Mouse (Mus musculus) thymus, postnatal 0 days (tissue): ENCODE measurements at regions not wholly inside any gene's neighbourhood (a gene's known extent, or its start where the extent isn't known, plus 50 kb on each side); places are given as distances from the start of the nearest gene placed in this dataset.

Experiments used
- DNase-seq: peaks from one replicate; pipeline ENCODE4 v3.0.0-alpha.2; 2015; ENCODE audit warnings: low spot score

GRCm38 (mm10) chr13:99782883-99783721 is 117.8 kb downstream of the Cartpt start:
- DNase-seq, result no peak

- DNase-seq, result no peak
These were observed 119.3 kb downstream of the Cartpt start for GRCm38 (mm10) chr13:99781616-99782015.

DNA sequence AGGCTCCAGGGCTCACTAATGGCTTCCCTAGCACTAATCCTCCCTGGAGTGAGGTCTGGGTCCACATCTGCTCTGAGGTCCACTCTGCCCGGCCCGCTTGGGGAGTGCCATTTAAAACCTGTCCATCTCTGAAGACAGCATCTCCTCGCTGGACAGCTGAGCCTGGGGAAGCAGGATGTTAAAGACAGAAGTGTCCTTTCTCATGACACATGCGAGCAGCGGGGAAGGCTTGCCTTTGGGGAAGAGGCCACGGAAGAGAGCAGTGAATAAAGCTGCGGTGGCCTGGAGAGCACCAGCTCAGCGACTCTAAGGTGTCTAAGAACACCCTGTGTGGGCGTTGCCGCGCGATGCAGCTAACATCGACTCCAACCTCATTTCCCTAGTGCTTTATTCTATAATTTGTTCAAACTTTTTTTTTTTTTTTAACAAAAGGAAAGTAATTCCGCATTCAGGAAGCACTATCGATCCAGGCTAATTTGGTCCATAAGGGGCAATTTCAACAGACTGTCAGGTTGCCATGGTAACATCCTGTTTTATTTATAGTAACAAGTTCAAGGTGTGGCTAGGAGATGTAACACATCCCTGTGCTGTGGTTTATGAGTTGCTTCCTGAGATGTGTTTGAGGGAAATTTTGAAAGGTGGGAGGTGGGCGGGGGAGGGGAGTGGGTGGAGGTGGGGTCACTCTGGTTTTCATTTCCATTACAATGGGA is 120.0 kb downstream of the Cartpt start:
- DNase-seq, result no peak

DNA sequence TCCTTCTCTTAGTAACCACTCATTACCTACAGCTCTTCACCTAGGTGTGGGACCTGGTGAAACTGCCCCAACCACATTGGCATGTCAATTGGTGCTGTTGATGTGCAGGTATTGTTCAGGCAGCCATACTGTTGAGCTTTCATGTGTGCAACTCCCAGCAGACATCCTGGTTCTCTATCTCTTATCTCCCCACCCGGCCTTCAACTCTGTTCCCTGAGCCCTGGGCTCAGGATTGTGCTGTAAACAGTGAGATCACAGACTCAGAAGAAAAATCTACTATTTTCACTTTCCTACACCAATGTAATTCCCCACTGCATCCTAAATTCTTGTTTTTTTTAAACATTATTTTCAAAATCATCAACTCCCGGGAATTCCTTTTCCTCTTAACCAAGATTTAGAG is 122.1 kb downstream of the Cartpt start:
- DNase-seq, result no peak

DNA sequence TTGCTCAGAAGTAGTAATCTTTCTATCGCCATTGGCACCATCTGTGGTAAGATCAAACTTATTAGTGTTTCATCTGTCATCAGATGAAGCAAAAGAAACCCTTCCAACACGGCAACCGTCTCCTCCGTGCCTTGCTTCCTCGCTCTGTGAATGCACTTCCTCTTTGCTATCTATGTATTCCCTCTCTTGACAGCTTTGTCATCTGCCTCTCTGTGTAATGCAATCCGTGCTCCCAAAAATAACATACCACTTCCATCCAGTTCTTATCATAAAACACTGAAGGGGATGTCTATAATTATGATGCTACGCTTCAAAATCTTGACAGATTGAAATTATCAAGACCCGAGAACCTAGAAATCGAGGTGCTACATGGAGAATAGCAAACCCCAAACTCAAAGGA is 123.2 kb downstream of the Cartpt start:
- no peak for DNase-seq

DNA sequence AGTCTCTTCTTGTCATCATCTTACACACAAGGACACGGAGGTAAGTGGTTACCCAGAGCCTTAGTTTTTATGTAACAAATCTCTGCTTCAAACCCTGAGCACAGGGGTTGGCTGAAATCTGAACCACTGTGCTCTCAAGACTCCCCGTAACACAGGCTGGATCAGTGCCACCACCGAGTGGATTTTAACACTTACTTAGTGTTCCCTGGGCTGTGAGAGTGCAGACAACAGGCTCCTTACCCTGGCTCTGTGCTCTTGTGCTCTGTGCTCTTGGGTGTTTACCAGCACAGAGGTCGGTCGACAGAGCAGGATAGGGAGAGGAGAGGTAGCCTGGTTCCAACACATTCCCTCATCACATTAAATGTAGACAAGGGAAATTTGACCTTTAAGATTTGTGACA is 134.9 kb downstream of the Cartpt start:
- no peak for DNase-seq

DNA sequence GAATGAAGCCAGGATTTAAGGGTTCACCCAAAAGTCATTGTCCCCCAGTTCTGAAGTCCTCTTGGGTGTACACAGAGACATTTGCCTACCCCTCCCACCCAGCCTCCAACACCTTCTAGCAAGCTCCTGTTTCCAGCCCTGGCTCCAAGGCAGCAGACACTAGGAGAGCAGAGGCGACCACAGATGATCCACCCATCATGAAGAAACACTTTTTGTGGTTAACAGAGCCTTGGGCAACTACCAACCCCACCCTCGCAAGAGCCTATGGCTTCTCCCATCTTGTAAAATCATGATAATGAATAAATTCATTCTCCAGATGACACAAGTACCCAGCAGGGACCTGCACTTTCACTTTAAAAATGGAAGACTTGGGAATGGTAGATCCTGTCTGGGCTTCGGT is 136.1 kb downstream of the Cartpt start:
- no peak for DNase-seq

DNA sequence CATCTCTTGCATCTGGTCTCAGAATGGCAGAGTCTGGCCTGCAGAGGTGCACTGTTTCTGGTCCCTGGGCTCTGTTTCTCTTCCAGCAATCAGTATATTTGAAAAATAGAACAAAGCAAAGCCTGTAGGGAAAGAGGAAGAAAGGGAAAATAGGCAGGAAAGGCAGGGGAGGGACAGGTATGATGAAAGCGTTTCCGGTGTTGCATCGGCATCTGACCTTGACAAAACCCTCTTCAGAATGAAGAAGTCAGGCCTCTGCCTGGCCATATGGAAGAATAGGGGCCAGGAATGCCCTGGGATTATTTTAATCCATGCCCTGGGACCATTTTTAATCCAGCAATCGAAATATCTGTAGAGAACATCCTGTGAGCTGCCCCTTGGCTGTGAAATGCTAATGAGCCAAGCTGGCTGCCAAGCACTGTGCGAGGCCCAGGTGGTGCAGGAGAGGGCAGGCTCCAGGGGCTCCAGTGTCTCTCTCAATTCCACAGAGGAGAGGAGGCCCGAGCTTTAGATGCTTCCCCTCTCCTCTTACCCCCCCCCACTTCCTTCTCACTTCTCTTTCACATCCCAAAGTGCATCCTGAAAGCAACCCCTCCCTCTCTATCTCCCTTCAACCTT is 136.7 kb downstream of the Cartpt start:
- DNase-seq, result no peak

DNA sequence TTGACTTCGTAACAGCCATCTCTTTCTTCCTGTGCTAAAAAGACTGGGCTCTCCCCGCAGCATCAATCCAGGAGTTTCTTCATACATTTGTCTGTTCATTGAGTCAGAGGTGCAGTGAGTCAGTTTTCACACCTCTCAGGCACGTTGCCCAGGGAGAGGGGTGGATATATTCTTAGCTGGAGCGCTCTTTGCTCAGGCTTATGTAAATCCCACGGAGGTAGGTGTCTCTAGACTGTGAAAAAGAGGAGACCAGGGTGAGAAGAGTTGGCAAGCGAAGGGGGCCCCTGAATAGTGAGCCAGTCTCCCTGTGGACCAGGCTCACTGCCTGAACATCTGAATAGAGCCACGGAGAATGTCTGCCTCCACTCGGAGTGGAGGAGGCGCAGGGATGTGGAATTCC is 139.0 kb downstream of the Cartpt start:
- DNase-seq, result no peak

- DNase-seq, result no peak
These were observed 139.5 kb downstream of the Cartpt start for GRCm38 (mm10) chr13:99761423-99761822.

DNA sequence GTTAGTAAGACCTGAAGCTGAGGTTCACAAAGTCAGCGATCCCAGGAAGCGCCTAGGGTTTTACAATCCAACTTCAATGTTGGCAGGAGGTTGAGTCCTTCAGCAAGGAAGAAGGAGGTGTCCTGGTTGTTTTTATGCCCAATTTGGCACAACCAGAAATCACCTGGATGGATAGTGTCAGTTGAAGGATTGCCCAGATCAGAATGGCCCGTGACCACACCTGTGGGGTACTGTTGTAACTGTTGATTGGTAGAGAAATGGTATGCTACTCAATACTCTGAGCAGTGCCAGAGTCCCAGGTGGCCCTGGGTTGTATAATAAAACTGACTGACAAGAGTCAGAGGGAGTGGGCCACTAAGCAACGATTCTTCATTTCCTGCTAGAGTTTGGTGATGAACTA is 140.2 kb downstream of the Cartpt start:
- no peak for DNase-seq

- DNase-seq, result no peak
These were observed 141.4 kb downstream of the Cartpt start for GRCm38 (mm10) chr13:99759256-99760044.

GRCm38 (mm10) chr13:99754701-99755100 is 146.2 kb downstream of the Cartpt start:
- DNase-seq, result no peak

- no peak for DNase-seq
These were observed 146.6 kb downstream of the Cartpt start for GRCm38 (mm10) chr13:99754251-99754652.

DNA sequence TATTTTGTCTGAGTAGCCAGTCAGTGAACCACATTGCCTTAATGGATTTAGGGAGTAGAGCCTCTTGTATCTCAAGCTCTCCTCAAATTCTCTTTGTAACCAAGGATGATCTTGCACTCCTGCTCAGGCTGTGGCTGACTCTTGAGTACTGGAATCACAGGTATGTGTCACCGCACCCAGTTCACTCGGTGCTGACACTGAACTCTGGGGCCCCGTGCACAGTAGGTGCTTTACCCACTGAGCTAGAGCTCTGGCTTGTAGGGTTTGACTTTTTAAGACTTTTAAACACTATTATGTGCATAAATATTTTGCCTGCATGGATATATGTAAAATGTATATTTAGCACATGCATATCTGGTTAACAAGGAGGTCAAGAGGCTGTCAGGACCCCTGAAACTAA is 147.4 kb downstream of the Cartpt start:
- no peak for DNase-seq

DNA sequence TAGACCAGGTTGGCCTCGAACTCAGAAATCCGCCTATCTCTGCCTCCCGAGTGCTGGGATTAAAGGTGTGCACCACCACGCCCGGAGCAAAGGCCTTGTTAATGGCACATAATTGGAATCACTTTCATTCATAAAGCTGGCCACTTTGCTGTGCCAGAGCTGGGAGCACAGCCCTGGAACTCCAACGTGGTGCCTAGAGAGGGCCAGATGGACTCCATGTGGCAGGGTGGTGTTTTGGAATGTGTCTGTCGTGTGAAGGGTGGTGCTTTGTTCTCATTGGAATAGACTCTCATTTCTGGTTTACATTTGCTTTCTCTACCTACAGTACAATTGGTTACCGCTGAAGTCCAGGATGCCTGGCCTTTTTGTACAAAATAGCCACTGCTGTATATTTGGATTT is 150.2 kb downstream of the Cartpt start:
- no peak for DNase-seq

DNA sequence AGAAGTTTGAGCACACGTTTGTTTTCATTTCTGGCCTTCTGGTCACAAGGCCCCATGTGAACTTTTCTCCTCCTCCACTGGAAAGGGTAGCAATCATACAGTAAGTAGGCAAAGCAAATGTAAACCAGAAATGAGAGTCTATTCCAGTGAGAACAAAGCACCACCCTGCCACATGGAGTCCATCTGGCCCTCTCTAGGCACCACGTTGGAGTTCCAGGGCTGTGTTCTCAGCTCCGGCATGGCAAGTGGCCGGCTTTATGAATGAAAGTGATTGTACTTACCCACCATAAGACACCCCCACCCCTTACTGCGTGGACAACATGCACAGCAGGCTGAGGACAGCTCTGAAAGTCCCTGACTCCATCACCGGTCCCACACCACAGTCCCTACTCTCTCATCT is 151.5 kb downstream of the Cartpt start:
- no peak for DNase-seq

- DNase-seq, result no peak
These were observed 152.8 kb downstream of the Cartpt start for GRCm38 (mm10) chr13:99748128-99748527.

GRCm38 (mm10) chr13:99745526-99745925 is 155.4 kb downstream of the Cartpt start:
- no peak for DNase-seq

DNA sequence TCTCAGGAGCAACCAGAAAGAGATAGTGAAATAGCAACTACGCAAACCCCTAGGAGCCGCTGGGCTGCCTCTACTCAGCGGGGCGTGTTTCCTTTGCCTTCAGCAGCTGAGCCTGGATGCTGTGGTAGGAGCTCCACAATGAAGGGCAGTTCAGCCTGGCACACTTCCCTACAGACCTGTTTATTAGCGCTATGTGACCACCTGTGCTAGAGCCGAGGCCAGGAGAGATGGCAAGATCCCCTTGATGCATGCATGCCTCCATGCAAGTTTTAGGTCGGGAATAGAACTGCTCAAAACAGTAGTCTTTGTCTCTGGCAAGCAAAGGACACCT is 156.1 kb downstream of the Cartpt start:
- no peak for DNase-seq

DNA sequence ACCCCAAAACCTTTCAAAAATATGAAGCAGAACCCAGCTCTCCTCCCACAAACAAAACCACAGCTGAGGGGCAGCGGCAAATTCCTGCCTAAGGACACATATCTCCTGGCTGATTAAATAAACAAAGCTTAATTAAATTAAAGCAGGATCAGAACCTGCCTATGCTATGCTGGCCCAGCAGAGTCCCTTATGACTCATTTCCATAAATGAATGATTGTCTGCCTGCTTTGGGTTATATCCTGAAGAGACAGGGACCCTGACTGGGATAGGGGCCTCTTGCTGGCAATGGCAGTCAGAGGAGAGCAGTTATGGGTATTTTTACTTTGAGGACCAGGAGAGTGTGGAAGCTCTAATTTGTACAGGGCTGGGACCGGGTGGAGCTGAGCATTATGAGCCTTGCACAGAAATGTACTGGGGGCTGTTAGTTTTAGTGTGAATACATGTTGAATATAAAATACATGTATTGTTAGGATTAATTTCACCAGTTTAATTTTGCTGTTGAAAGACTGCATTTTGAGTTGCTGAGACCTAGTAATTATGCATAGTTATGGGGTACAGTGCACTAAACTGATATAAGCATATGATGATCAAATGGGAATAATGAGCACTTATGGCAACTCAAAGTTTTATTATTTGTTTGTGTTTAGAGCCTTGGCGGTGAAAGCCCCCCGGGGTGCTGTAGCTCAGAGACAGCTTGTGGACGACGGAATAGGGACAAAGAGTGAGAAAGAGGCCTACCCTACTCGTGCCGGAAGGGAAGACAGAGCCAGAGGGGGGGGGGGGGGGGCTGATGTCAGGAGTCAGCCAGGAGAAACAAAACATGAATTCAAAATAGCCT is 156.7 kb downstream of the Cartpt start:
- DNase-seq, result no peak
